Mouse (Mus musculus): ENCODE measurements around the gene Herc3.

- TF ChIP-seq CTCF (IDR thresholded peaks at IDR 0.05) = no peak
- TF ChIP-seq EP300 (IDR thresholded peaks at IDR 0.05) = no peak
Measured at GRCm38 (mm10) chr6:58894994-58895393, 63.7 kb downstream of the Herc3 start.
